Mouse (Mus musculus) G1E (cell line): ENCODE measurements around the gene Gm5105. TPM values are rescaled to one million over a fixed set of nuclear protein-coding genes. Genes with fewer than 3 reads are reported as not detected.

ENCODE experiments used
- ATAC-seq: 2 replicates; pipeline ENCODE4 v1.8.0; 2016; ENCODE audit warnings: mild to moderate bottlenecking; ENCODE audit not compliant: insufficient number of reproducible peaks, poor library complexity, low FRiP score, severe bottlenecking; ENCODE audit errors: extremely low read depth
- DNase-seq: peaks from one replicate; pipeline ENCODE4 v3.0.0; 2012; ENCODE audit warnings: low spot score
- H3K27me3 ChIP-seq: 2 replicates; pipeline ENCODE4 v1.6.1; 2012; ENCODE audit warnings: mild to moderate bottlenecking, low read length, inconsistent platforms; ENCODE audit not compliant: insufficient read depth
- H3K36me3 ChIP-seq: replicated peaks from 2 replicates; pipeline ENCODE3; 2012; ENCODE audit warnings: mild to moderate bottlenecking, inconsistent platforms
- H3K4me1 ChIP-seq: 2 replicates; pipeline ENCODE4 v1.6.1; 2012; ENCODE audit warnings: low read depth, low read length, inconsistent platforms, mixed read lengths; ENCODE audit not compliant: insufficient read depth
- H3K4me3 ChIP-seq: 2 replicates; pipeline ENCODE4 v1.5.1; 2012; ENCODE audit warnings: low read depth, mild to moderate bottlenecking, inconsistent platforms, low read length, moderate library complexity, mixed read lengths
- H3K9me3 ChIP-seq: replicated peaks from 2 replicates; pipeline ENCODE4 v1.6.1; 2012; ENCODE audit warnings: inconsistent platforms
- CTCF ChIP-seq: IDR thresholded peaks from 2 replicates; pipeline ENCODE4 v1.5.1; 2012; ENCODE audit warnings: low read depth, low read length, inconsistent platforms, mixed read lengths
- GATA1 ChIP-seq: IDR thresholded peaks from 2 replicates; pipeline ENCODE4 v1.6.1; 2012; ENCODE audit warnings: borderline replicate concordance, low read length, inconsistent platforms, mixed read lengths
- GATA2 ChIP-seq: IDR thresholded peaks from 2 replicates; pipeline ENCODE4 v1.6.1; 2012; ENCODE audit warnings: low read depth, low read length, inconsistent platforms, borderline replicate concordance
- POLR2AphosphoS5 ChIP-seq: IDR thresholded peaks from 2 replicates; pipeline ENCODE4 v1.6.1; 2012; ENCODE audit warnings: low read depth, low read length, inconsistent platforms; ENCODE audit not compliant: insufficient replicate concordance
- TAL1 ChIP-seq: conservative IDR thresholded peaks from 2 replicates; pipeline ENCODE4 v1.6.1; 2012; ENCODE audit warnings: low read depth, low read length, inconsistent platforms, mixed read lengths
- polyA plus RNA-seq: library from polyadenylated mRNA; stranded (reverse); fragments of >175 nt; gene quantifications from 2 replicates; pipeline ENCODE4 v1.2.3, GENCODE M21; 2012
- total RNA-seq, 2 experiments: library from RNA; stranded (forward) in 1 of 2; stranded (reverse) in 1 of 2; fragments of 200-1000 nt in 1 of 2; fragments of >200 nt in 1 of 2; fragmentation: Nextera tagmentation in 1 of 2; gene quantifications; 2 replicates each; pipeline ENCODE4 v1.2.3; 2014 to 2017

The Gm5105 gene
- total RNA-seq (2014; fragmentation: Nextera tagmentation) (not detected in 2 replicates), total RNA-seq (2017) (0.11 and 0.12 TPM in 2 replicates), polyA plus RNA-seq (not detected in 2 replicates)

DNA sequence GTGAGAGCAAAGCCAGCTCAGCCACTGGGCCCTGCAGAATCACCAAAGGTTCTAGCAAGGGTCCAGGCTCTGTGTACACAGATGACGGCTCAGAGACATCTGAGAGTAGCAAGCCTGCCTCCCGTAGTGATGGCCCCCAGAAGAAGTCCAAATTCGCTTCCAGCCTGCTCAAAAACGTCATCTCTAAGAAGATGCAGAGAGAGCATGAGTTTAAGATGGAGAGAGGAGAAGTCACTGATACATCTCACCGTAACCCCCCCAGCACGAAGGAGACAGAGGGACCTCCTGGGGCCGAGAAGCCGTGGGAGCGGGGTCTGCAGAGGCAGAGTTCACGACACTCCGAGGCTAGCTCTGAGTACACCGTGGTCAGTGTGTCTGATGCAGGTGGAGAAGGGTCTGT, at the start of gene Gm5105:
Gm5105 (minus strand) TSS at position 101 of the 400 bp plus-strand sequence.
- H3K27me3 ChIP-seq: peaks cover 71% of the 10 kb centered on the region
- H3K9me3 ChIP-seq: no peaks in the 10 kb centered on the region
- H3K4me1 ChIP-seq: peaks cover 9% of the 10 kb centered on the region
- DNase-seq (no peak), ATAC-seq (no peak)
- TF ChIP-seq CTCF (no peak), TAL1 (no peak), GATA2 (no peak), POLR2AphosphoS5 (no peak), GATA1 (no peak)
- H3K4me3 ChIP-seq: no peak within 1 kb of the TSS
- H3K36me3 ChIP-seq: no peaks in the 10 kb centered on the region

DNA sequence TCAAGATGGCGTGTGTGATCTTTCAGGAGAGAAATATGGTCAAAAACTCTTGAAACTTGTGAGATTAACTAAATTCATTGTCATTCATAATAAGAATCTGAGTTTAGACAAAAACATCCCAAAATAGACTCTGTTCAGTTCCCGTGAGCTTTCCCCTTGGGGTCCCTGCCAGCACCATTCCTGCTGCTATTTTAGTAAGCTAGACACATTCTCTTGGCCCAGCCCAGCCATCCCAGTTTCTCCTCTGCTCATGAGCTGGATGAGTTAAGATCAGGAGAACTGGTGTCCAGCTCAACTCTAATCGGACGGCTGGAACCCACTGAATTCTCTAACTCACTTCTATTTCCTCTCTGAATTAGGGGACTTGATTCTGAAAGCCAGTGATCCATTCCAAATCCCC, 49.7 kb upstream of the Gm5105 start:
- no peak overlapping the region for H3K4me3 ChIP-seq
- H3K36me3 ChIP-seq: no peaks in the 10 kb centered on the region
- peaks cover 11% of the 10 kb centered on the region; the same call in 1 of the 2 replicates for H3K27me3 ChIP-seq
- ATAC-seq (no peak), DNase-seq (no peak)
- H3K4me1 ChIP-seq: peaks cover 3% of the 10 kb centered on the region; the same call in 1 of the 2 replicates
- TF ChIP-seq POLR2AphosphoS5: no peak
- TF ChIP-seq GATA1: no peak
- TF ChIP-seq GATA2: no peak
- no peak for TF ChIP-seq TAL1
- TF ChIP-seq CTCF: no peak
- H3K9me3 ChIP-seq: no peaks in the 10 kb centered on the region

DNA sequence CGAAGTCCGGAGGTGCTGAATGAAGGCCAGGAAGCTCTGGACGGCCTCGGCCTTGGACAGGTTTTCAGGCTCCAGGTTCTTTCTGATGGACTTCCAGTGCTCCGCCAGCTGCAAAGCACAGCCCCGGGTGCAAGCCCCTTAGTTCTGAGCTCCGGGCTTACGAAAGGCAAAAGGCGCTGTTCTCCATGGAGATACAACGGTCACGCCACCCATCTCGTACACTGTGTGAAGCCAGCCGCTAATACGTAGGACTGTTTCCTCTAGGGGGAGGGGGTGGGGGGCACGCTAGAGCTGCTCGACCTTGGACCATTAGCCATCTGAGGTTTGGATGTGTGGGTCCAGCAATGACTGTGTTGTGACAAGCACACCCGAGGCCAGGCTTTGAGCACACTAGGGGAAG, 46.9 kb upstream of the Gm5105 start:
- Histone ChIP-seq H3K27me3 (peaks cover 20% of the 10 kb centered on the region), H3K4me3 (no peak overlapping the region), H3K9me3 (no peaks in the 10 kb centered on the region), H3K36me3 (no peaks in the 10 kb centered on the region), H3K4me1 (peaks cover 3% of the 10 kb centered on the region)
- DNase-seq (no peak), ATAC-seq (no peak)
- TF ChIP-seq TAL1 (no peak), GATA1 (no peak), CTCF (no peak)

DNA sequence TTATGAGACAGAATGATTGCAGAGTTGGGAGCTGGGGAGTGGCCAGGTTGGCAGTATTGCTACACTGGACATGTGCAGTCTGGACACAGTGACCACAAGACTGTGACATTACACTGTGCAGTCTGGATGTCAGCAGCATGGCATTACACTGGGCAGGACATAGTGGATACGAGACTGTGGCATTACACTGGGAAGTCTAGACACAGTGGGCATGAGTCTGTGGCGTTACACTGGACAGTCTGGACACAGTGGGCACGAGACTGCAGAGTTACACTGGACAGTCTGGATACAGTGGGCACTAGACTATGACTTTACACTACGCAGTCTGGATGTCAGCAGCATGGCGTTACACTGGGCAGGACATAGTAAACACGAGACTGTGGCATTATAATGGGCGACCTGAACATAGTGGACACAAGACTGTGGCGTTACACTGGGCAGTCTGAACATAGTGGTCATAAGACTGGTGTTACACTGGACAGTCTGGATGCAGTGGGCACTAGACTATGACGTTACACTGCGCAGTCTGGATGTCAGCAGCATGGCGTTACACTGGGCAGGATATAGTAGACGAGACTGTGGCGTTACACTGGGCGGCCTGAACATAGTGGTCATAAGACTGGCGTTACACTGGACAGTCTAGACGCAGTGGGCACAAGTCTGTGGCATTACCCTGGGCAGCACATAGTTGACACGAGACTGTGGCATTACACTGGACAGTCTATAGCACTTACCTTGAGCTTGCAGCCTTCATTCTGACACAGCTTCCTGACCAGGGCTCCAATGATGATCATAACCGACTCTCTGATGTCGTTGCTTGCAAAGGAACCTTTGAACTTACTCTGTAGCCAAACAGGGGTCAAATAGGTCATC, 44.0 kb upstream of the Gm5105 start:
- Histone ChIP-seq H3K4me1 (no peaks in the 10 kb centered on the region; the same call in 1 of the 2 replicates), H3K4me3 (no peak overlapping the region; the same call in 1 of the 2 replicates), H3K9me3 (no peaks in the 10 kb centered on the region), H3K36me3 (no peaks in the 10 kb centered on the region), H3K27me3 (peaks cover 21% of the 10 kb centered on the region)
- DNase-seq: no peak
- TF ChIP-seq POLR2AphosphoS5 (no peak), GATA1 (no peak), GATA2 (no peak), CTCF (no peak), TAL1 (no peak)
- ATAC-seq: no peak

DNA sequence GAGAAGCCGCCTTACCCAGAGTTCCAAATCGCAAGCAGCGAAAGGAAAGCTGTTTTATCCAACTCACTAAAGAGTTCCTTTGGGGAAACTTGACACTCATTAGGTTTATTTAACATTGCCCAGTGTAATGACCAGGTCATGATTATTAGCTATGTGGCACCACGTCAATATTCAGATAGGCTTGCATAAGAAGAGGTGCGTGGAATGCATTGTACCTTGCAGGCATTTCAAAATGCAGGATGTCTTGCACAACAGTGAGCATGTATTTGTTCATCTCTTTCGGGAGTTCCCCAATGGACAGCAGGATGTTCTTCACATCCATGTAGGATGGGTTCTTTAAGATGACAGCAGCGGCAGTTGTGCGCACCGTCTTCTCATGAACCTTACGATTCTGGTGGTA, 39.7 kb upstream of the Gm5105 start:
- H3K27me3 ChIP-seq: peaks cover 14% of the 10 kb centered on the region
- no peaks in the 10 kb centered on the region for H3K36me3 ChIP-seq
- no peak overlapping the region for H3K4me3 ChIP-seq
- TF ChIP-seq POLR2AphosphoS5: no peak
- no peak for TF ChIP-seq TAL1
- TF ChIP-seq GATA2: no peak
- TF ChIP-seq CTCF: no peak
- no peak for TF ChIP-seq GATA1
- DNase-seq: no peak
- ATAC-seq: no peak
- no peaks in the 10 kb centered on the region for H3K9me3 ChIP-seq
- no peaks in the 10 kb centered on the region; the same call in 1 of the 2 replicates for H3K4me1 ChIP-seq

DNA sequence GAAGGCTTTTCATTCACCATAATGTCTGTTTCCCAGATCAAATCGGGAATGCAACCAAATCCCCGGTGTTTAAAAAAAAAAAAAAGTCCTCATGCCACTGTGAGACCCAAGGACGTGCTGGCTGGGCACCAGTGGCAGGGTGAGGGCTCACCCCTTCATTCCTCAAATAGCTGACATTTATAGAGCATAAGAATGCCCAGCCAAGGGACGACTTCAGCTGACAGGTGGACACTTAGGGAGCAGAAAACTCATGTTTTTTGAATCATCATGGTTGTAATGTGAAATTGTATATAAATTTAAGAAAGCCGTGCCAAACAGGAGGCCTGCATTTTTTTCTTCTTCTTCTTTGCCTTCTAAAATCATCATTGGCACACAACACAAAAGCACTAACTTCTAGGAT, 37.9 kb upstream of the Gm5105 start:
- Histone ChIP-seq H3K36me3 (no peaks in the 10 kb centered on the region), H3K9me3 (no peaks in the 10 kb centered on the region), H3K27me3 (peaks cover 8% of the 10 kb centered on the region), H3K4me3 (no peak overlapping the region), H3K4me1 (no peaks in the 10 kb centered on the region)
- DNase-seq (no peak), ATAC-seq (no peak)
- TF ChIP-seq CTCF: no peak
- TF ChIP-seq GATA1: no peak
- no peak for TF ChIP-seq TAL1
- TF ChIP-seq POLR2AphosphoS5: no peak
